Mouse (Mus musculus) liver, embryonic 14.5 days (tissue): ENCODE data around the gene Paqr7.

Experiments
- CTCF ChIP-seq: IDR thresholded peaks from 2 replicates; pipeline ENCODE4 v1.5.1; 2016; ENCODE audit warnings: antibody characterized with exemption, low read depth, control low read depth
- EP300 ChIP-seq: IDR thresholded peaks from 2 replicates; pipeline ENCODE4 v1.6.1; 2016; ENCODE audit warnings: antibody characterized with exemption, low read depth

- TF ChIP-seq EP300 (no peak), CTCF (no peak)
Observed at GRCm38 (mm10) chr4:134532928-134533327, 36.4 kb downstream of the Paqr7 start.
